8 mouse cellular contexts compared by ENCODE assay signal in the genomic region with DNA sequence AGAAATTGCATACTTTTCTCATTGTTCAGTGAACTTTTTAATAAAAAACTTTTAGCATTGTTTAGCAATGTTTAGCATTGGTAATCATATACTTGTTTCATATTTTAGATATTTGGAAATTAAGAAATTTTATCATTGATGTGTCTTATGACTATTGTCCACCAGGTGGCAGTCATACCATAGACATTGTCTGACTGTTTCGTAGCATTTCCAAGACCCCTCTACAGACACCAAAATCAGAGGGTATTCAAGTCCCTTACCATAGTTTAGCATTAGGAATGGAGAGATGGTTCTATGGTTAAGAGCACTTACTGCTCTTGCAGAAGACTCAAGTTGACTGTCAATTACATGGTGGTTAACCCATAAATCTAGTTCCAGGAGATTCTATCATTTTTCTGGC. TPM values are rescaled to one million over a fixed set of nuclear protein-coding genes. Genes with fewer than 3 reads are reported as not detected.
DNase-seq lines count a peak whose midpoint lies in the region; ATAC-seq and TF ChIP-seq lines count a peak whose summit lies in the region.
"Had no signal": no experiment of that assay in that cellular context is flagged by ENCODE, and none has a peak within 500 bp of the region (broad histone marks: within the 10 kb centered on the region; RNA-seq: fewer than 3 reads in every experiment).

No protein-coding gene starts in this region.

- no peaks in the 10 kb centered on the region for H3K36me3 ChIP-seq in CH12.LX (replicated peaks in 1 of 2; ENCODE audit: control insufficient read depth in 1 of 2, insufficient read depth in 1 of 2, low read length in 1 of 2)
- no peaks in the 10 kb centered on the region for H3K36me3 ChIP-seq in hindbrain, postnatal 0 days (ENCODE audit: insufficient read depth, low read length)
- H3K36me3 ChIP-seq: embryonic facial prominence, embryonic 13.5 days had no signal

- in situ Hi-C loops in CH12.LX (cut with MboI; ENCODE audit: low pct_ligation_motif_present, low pct_unique_long_range_greater_than_20kb, low sequenced_read_pairs), result no loop called here

- peaks cover 4% of the 10 kb centered on the region for H3K9me3 ChIP-seq in CH12.LX (replicated peaks; ENCODE audit: low read length)
- 0 out of 2 replicates have a peak, but pooled peaks cover 3% of the 10 kb centered on the region for H3K9me3 ChIP-seq in hindbrain, postnatal 0 days (ENCODE audit: low read length)
- H3K9me3 ChIP-seq: embryonic facial prominence, embryonic 13.5 days had no signal

- peaks cover 36% of the 10 kb centered on the region for H3K27me3 ChIP-seq in CH12.LX (replicated peaks)
- no peaks in the 10 kb centered on the region for H3K27me3 ChIP-seq in hindbrain, postnatal 0 days (ENCODE audit: insufficient read depth, low read length)
- H3K27me3 ChIP-seq: embryonic facial prominence, embryonic 13.5 days had no signal

- dilution Hi-C loops in CH12.LX (cut with MboI; ENCODE audit: extremely low pct_ligation_motif_present, extremely low pct_unique_long_range_greater_than_20kb, low sequenced_read_pairs), result no loop called here

- peak; percentile 87 for TF ChIP-seq RAD21 in CH12.LX (IDR thresholded peaks at IDR 0.05; ENCODE audit: low read depth, low read length)

- TF ChIP-seq EP300 in CH12.LX (IDR thresholded peaks at IDR 0.05; ENCODE audit: low read length), result no peak

- 5% methylated on average over 1 of the region's 1 CpGs for WGBS in hindbrain, postnatal 0 days

- peak; percentile 6 for DNase-seq in kidney, postnatal 14 days
- DNase-seq in kidney, adult 8-10 months, result no peak
- DNase-seq in CH12.LX (ENCODE audit: extremely low read depth) (peak; percentile 11), MN1 (ENCODE audit: low spot score) (peak; percentile 9)
- peak; percentile 68 for DNase-seq in hindbrain, postnatal 0 days (ENCODE audit: low spot score)
- DNase-seq in frontal cortex, postnatal 10 days (ENCODE audit: low spot score in 2 of 2), result no peak
- DNase-seq in spleen, postnatal 14 days (ENCODE audit: low spot score in 2 of 2), result no peak

- H3K4me1 ChIP-seq in CH12.LX (ENCODE audit: control insufficient read depth in 1 of 2, insufficient read depth in 2 of 2), result no peaks in the 10 kb centered on the region
- no peaks in the 10 kb centered on the region for H3K4me1 ChIP-seq in hindbrain, postnatal 0 days (ENCODE audit: insufficient read depth, low read length)
- H3K4me1 ChIP-seq: embryonic facial prominence, embryonic 13.5 days had no signal

- no peaks in the 10 kb centered on the region for H3K79me2 ChIP-seq in CH12.LX (replicated peaks; ENCODE audit: control insufficient read depth, extremely low read depth, insufficient read depth, poor library complexity, severe bottlenecking)

- H3K27ac ChIP-seq in CH12.LX (ENCODE audit: insufficient read depth, low read depth), result no peak overlapping the region
- H3K27ac ChIP-seq in hindbrain, postnatal 0 days, result no peak overlapping the region
- H3K27ac ChIP-seq: embryonic facial prominence, embryonic 13.5 days had no signal

- TF ChIP-seq POLR2A in CH12.LX (IDR thresholded peaks at IDR 0.05; ENCODE audit: low read depth, low read length), result no peak

- H3K4me3 ChIP-seq in CH12.LX (replicated peaks in 1 of 3; ENCODE audit: low read depth in 2 of 3, low read length in 2 of 3, poor library complexity in 1 of 3), result no peak overlapping the region
- no peak overlapping the region for H3K4me3 ChIP-seq in hindbrain, postnatal 0 days (ENCODE audit: low read length)
- H3K4me3 ChIP-seq: embryonic facial prominence, embryonic 13.5 days had no signal

- ATAC-seq in hindbrain, postnatal 0 days, result peak; percentile 51; the same call in 1 of the 2 replicates

- H3K9ac ChIP-seq in CH12.LX (ENCODE audit: insufficient read depth, low read depth), result no peak overlapping the region
- H3K9ac ChIP-seq in hindbrain, postnatal 0 days (replicated peaks; ENCODE audit: low read length), result no peak overlapping the region
- H3K9ac ChIP-seq: embryonic facial prominence, embryonic 13.5 days had no signal

- 0 out of 2 replicates have a peak overlapping the region, but pooled peaks have one; percentile 50 for H3K4me2 ChIP-seq in CH12.LX (ENCODE audit: insufficient read depth, low read depth, poor library complexity, severe bottlenecking)
- no peak overlapping the region for H3K4me2 ChIP-seq in hindbrain, postnatal 0 days (ENCODE audit: low read depth, low read length)
- H3K4me2 ChIP-seq: embryonic facial prominence, embryonic 13.5 days had no signal

- TF ChIP-seq CTCF in CH12.LX (conservative IDR thresholded peaks at IDR 0.05 in 1 of 2, IDR thresholded peaks at IDR 0.05 in 1 of 2; ENCODE audit: low read depth in 2 of 2, low read length in 2 of 2), result peak; percentile 17 to 74; a peak in 2 of 4 replicates
- peak; percentile 78 for TF ChIP-seq CTCF in hindbrain, postnatal 0 days (IDR thresholded peaks at IDR 0.05; ENCODE audit: low read depth)

TF ChIP-seq in CH12.LX, 34 proteins besides CTCF, POLR2A, EP300 and RAD21:
- TF ChIP-seq IRF4 (IDR thresholded peaks at IDR 0.05; ENCODE audit: low read depth, low read length) (no peak), E2F4 (IDR thresholded peaks at IDR 0.05; ENCODE audit: insufficient replicate concordance, low read depth, low read length) (no peak), CHD1 (IDR thresholded peaks at IDR 0.05; ENCODE audit: low read depth, low read length) (no peak), ZC3H11A (IDR thresholded peaks at IDR 0.05; ENCODE audit: low read depth, low read length) (peak; percentile 10; the same call in 1 of the 2 replicates), CHD2 (IDR thresholded peaks at IDR 0.05; ENCODE audit: low read length) (no peak), SMC3 (IDR thresholded peaks at IDR 0.05; ENCODE audit: low read depth, low read length) (peak; percentile 68), POLR2AphosphoS2 (IDR thresholded peaks at IDR 0.05; ENCODE audit: low read depth, low read length) (no peak)
TF ChIP-seq in CH12.LX: peak in this region for 2.

RNA-seq across cellular contexts. Expression of a gene that starts 39.5 kb away (rescaled TPM):
- total RNA-seq in CH12.LX (2012; rRNA removed) (43.2 and 49.9 TPM in 2 replicates), CH12.LX (2014; rRNA removed) (68.6 and 77.5 TPM in 2 replicates)
- 64.5 and 68.5 TPM in 2 replicates for polyA plus RNA-seq in CH12.LX (2012; ENCODE audit: insufficient read length, low read depth)
- total RNA-seq in hindbrain, postnatal 0 days (2014; rRNA removed), result 28.9 and 30.4 TPM in 2 replicates
- polyA plus RNA-seq in hindbrain, postnatal 0 days (2015; fragmentation: Nextera tagmentation; extraction: Ambion mirVana), result 15.8 and 16.3 TPM in 2 replicates

Comparison
In these comparisons a context has a peak if more than half of its experiments do, and no peak if none do; other contexts are left out.
1. DNase-seq: peak in kidney, postnatal 14 days (single experiment), CH12.LX (single experiment), MN1 (single experiment) and hindbrain, postnatal 0 days (single experiment); none in kidney, adult 8-10 months (0 of 2), frontal cortex, postnatal 10 days (0 of 2) and spleen, postnatal 14 days (0 of 2).